Mouse (Mus musculus): ENCODE data around the gene Klk10. TPM values are rescaled to one million over a fixed set of nuclear protein-coding genes. Genes with fewer than 3 reads are reported as not detected.
A peak's percentile ranks its signal among the peaks of the same experiment; 100 is the strongest.

Klk10 gene
- polyA plus RNA-seq, 1 experiment from 2014 or later, result 17.4 TPM

DNA sequence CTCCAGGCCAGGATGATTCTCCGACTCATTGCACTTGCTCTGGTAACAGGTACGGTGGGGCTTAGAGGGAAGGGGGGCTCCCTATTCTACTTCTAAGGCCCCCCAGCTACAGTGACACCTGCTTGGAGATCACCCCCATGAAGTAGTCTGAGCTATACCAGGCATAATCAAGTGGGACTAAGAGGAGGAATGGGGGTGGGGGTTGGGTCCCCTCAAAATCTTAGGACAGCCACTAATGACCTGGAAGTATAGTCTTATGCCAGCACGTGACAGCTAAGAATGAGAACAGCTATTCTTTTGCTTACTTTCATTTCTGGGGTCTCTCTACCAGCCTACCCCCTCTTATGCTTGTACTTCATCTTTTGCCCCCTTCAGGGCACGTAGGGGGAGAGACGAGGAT is 4.3 kb upstream of the Klk10 start:
- H3K27me3 ChIP-seq (replicated peaks), result no peaks in the 10 kb centered on the region
- H3K4me1 ChIP-seq, result no peaks in the 10 kb centered on the region
- no peak overlapping the region for H3K4me3 ChIP-seq (replicated peaks)
- 86% methylated on average over 5 of the region's 5 CpGs for WGBS
- H3K27ac ChIP-seq, result no peak overlapping the region
- H3K9ac ChIP-seq, result no peak overlapping the region
- no peak overlapping the region for H3K4me2 ChIP-seq
- no peak for ATAC-seq (ENCODE audit: insufficient read depth, low FRiP score, low read depth)
- no peaks in the 10 kb centered on the region for H3K9me3 ChIP-seq
- H3K36me3 ChIP-seq, result no peaks in the 10 kb centered on the region

DNA sequence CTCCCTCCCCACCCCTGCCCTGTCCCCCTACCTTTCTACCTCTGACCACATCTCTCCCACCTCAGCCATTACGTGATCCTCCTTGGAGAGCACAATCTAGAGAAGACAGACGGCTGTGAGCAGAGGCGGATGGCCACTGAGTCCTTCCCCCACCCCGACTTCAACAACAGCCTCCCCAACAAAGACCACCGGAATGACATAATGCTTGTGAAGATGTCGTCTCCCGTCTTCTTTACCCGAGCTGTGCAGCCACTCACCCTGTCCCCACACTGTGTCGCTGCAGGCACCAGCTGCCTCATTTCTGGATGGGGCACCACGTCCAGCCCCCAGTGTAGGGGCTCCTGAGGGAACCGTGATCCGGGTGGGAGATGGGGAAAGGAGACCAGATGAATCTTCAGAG is 3.4 kb upstream of the Klk10 start:
- 0 out of 2 replicates have a peak, but pooled peaks cover 3% of the 10 kb centered on the region for H3K4me1 ChIP-seq
- 87% methylated on average over 12 of the region's 12 CpGs for WGBS
- no peak overlapping the region for H3K27ac ChIP-seq
- no peaks in the 10 kb centered on the region for H3K36me3 ChIP-seq
- no peak overlapping the region for H3K4me2 ChIP-seq
- no peaks in the 10 kb centered on the region for H3K9me3 ChIP-seq
- ATAC-seq (ENCODE audit: insufficient read depth, low FRiP score, low read depth), result no peak
- no peak overlapping the region for H3K9ac ChIP-seq
- H3K27me3 ChIP-seq (replicated peaks), result no peaks in the 10 kb centered on the region
- no peak overlapping the region for H3K4me3 ChIP-seq (replicated peaks)

DNA sequence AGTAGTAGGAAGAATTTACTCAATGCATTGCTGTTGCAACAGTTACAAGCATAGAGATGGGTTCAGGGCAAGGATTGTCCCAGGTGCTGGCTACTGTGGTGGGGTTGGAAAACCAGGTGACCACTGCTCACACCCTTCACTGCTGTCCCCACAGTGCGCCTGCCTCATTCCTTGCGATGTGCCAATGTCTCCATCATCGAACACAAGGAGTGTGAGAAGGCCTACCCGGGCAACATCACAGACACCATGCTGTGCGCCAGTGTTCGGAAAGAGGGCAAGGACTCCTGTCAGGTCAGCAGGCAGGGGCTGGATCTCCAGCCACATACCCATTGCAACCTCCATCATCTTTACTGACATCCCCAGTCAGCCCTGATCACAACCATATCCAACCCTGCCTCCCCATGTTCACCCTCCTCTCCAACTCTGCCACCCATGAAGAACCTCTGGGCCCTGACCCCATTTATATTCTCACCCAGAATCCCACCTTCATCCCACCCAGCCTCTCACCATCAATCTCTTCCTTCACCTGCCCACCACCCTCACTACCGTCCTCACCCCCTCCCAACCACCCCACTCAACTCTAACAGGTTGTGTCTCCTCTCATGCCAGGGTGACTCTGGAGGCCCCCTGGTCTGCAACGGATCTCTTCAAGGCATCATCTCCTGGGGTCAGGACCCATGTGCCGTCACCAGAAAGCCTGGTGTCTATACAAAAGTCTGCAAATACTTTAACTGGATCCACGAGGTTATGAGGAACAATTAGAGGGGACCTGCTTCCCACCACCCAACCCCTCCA is 2.5 kb upstream of the Klk10 start:
- Histone ChIP-seq H3K9ac (no peak overlapping the region), H3K36me3 (no peaks in the 10 kb centered on the region), H3K9me3 (no peaks in the 10 kb centered on the region), H3K27ac (no peak overlapping the region), H3K27me3 (replicated peaks) (no peaks in the 10 kb centered on the region), H3K4me1 (peaks cover 7% of the 10 kb centered on the region; the same call in 1 of the 2 replicates), H3K4me3 (replicated peaks) (no peak overlapping the region), H3K4me2 (no peak overlapping the region)
- 88% methylated on average over 10 of the region's 10 CpGs for WGBS
- no peak for ATAC-seq (ENCODE audit: insufficient read depth, low FRiP score, low read depth)

- WGBS, result 55% methylated on average over 6 of the region's 6 CpGs
- Histone ChIP-seq H3K27ac (peak overlapping the region; percentile 37; the same call in 1 of the 2 replicates), H3K4me1 (peaks cover 7% of the 10 kb centered on the region; the same call in 1 of the 2 replicates), H3K36me3 (no peaks in the 10 kb centered on the region), H3K27me3 (replicated peaks) (no peaks in the 10 kb centered on the region), H3K9ac (no peak overlapping the region), H3K9me3 (no peaks in the 10 kb centered on the region), H3K4me3 (replicated peaks) (no peak overlapping the region), H3K4me2 (no peak overlapping the region)
- no peak for ATAC-seq (ENCODE audit: insufficient read depth, low FRiP score, low read depth)
Measured at GRCm38 (mm10) chr7:43780241-43780640, 594 bp upstream of the Klk10 start.

DNA sequence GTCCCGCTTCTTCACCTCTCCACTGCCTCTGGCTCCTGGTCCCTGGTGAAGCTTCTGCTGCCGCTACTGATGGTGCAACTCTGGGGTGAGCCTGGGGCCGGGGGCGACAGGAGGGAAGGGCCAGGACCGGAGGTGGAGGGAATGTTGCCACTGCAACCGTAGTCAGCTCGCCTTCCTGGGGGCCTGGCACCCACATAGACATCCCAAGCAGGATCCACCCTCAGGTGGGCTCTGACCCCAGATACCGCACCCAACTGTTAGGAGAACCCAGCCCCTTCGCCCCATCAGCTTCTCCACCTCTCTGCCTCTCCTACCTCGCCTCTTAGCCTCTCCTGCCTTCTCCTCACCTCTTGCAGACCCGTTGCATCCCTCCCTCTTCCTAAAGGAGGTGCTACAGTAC is 706 bp downstream of the Klk10 start:
- Histone ChIP-seq H3K4me3 (replicated peaks) (no peak overlapping the region), H3K9ac (no peak overlapping the region), H3K27me3 (replicated peaks) (no peaks in the 10 kb centered on the region), H3K9me3 (no peaks in the 10 kb centered on the region), H3K36me3 (no peaks in the 10 kb centered on the region), H3K27ac (no peak overlapping the region), H3K4me1 (peaks cover 7% of the 10 kb centered on the region; the same call in 1 of the 2 replicates), H3K4me2 (no peak overlapping the region)
- WGBS, result 85% methylated on average over 11 of the region's 11 CpGs
- ATAC-seq (ENCODE audit: insufficient read depth, low FRiP score, low read depth), result no peak

DNA sequence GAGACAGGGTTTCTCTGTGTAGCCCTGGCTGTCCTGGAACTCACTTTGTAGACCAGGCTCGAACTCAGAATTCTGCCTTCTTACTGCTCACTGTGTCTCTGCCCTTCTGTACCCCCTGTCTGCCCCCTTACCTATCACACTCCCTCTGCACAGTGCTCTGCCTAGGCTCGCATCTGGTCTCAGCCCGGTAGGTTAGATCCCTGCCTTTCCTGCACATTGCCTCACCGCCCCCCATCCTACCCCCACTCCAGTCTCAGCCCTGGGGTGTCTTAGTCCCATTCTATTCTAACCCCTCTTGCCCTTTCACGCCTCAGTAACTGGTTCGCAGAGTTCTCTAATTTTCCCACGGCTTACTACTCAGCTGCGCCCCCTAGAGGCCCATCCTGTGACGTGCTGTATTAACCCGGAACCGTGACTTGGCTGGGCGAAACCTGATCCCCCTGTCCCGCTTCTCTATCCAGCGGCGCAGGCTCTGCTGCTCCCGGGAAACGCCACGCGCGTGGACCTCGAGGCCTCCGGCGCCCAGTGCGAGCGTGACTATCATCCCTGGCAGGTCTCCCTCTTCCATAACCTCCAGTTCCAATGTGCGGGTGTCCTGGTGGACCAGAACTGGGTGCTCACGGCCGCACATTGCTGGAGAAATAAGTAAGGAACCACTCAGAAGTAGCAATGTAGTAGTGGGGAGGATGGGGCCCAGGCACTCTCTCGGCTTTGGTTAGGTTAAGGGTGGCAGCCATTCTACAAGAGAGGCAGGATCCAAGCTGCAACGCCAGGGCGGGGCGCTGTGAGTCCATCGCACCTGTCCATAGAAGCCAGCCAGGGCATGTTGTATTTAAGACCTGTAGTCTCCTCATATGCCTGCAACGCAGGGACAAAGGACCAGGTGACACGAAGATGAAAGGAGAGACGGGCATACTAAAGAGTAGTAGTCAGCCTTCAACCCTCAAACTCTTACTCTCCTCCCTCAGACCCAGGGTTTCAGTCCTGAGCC is 1.7 kb downstream of the Klk10 start:
- H3K36me3 ChIP-seq, result no peaks in the 10 kb centered on the region
- ATAC-seq (ENCODE audit: insufficient read depth, low FRiP score, low read depth), result peak; percentile 72
- no peaks in the 10 kb centered on the region for H3K9me3 ChIP-seq
- no peaks in the 10 kb centered on the region for H3K27me3 ChIP-seq (replicated peaks)
- peak overlapping the region; percentile 61 for H3K4me2 ChIP-seq
- H3K27ac ChIP-seq, result no peak overlapping the region
- H3K4me1 ChIP-seq, result peaks cover 7% of the 10 kb centered on the region; the same call in 1 of the 2 replicates
- 7% methylated on average over 36 of the region's 36 CpGs for WGBS
- H3K4me3 ChIP-seq (replicated peaks), result peak overlapping the region; percentile 30
- no peak overlapping the region for H3K9ac ChIP-seq

GRCm38 (mm10) chr7:43785286-43785685 is 4.5 kb downstream of the Klk10 start:
- H3K36me3 ChIP-seq, result no peaks in the 10 kb centered on the region
- ATAC-seq (ENCODE audit: insufficient read depth, low FRiP score, low read depth), result peak; percentile 9; the same call in 1 of the 2 replicates
- no peak overlapping the region for H3K4me3 ChIP-seq (replicated peaks)
- H3K27ac ChIP-seq, result no peak overlapping the region
- no peak overlapping the region for H3K4me2 ChIP-seq
- H3K27me3 ChIP-seq (replicated peaks), result no peaks in the 10 kb centered on the region
- 81% methylated on average over 1 of the region's 1 CpGs for WGBS
- H3K9ac ChIP-seq, result no peak overlapping the region
- H3K9me3 ChIP-seq, result no peaks in the 10 kb centered on the region
- H3K4me1 ChIP-seq, result peaks cover 7% of the 10 kb centered on the region; the same call in 1 of the 2 replicates

- no peak for ATAC-seq (ENCODE audit: insufficient read depth, low FRiP score, low read depth)
- no peaks in the 10 kb centered on the region for H3K27me3 ChIP-seq (replicated peaks)
- no peaks in the 10 kb centered on the region for H3K36me3 ChIP-seq
- no peak overlapping the region for H3K4me2 ChIP-seq
- H3K9ac ChIP-seq, result no peak overlapping the region
- H3K4me3 ChIP-seq (replicated peaks), result no peak overlapping the region
- H3K4me1 ChIP-seq, result no peaks in the 10 kb centered on the region
- H3K27ac ChIP-seq, result no peak overlapping the region
- WGBS, result 65% methylated on average over 3 of the region's 3 CpGs
- no peaks in the 10 kb centered on the region for H3K9me3 ChIP-seq
Measured at GRCm38 (mm10) chr7:43788096-43788495, 7.3 kb downstream of the Klk10 start.

GRCm38 (mm10) chr7:43789295-43789694 is 8.5 kb downstream of the Klk10 start:
- WGBS, result 57% methylated on average over 2 of the region's 2 CpGs
- H3K27ac ChIP-seq, result no peak overlapping the region
- ATAC-seq (ENCODE audit: insufficient read depth, low FRiP score, low read depth), result no peak
- no peak overlapping the region for H3K4me2 ChIP-seq
- H3K4me3 ChIP-seq (replicated peaks), result no peak overlapping the region
- no peaks in the 10 kb centered on the region for H3K27me3 ChIP-seq (replicated peaks)
- no peaks in the 10 kb centered on the region for H3K9me3 ChIP-seq
- no peaks in the 10 kb centered on the region for H3K4me1 ChIP-seq
- no peak overlapping the region for H3K9ac ChIP-seq
- H3K36me3 ChIP-seq, result no peaks in the 10 kb centered on the region

DNA sequence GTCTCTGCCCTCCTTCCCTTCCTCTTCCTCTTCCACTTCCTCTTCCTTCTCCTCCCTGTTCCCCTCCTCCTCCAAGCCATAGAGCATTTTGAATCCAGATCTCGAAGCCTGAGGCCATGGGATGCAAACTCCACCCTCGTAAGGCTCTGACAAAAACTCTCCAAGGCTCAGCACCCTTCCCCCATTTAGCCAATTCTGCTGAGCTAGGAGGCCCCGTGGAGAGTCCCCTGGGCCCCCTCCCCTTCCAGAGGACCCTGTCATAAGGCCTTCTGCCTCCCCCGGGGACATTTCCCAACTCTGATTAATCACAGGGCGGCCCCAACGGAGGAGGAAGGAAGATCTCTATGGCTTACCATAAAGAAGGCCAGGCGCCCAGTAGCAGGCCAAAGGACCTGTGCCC is 10.8 kb downstream of the Klk10 start, which contains the start of gene Klk9:
Gene Klk9, plus strand, starts transcription at position 301 of the 400 bp plus-strand sequence.
- Histone ChIP-seq H3K27me3 (replicated peaks) (0 out of 2 replicates have a peak, but pooled peaks cover under 1% of the 10 kb centered on the region), H3K27ac (no peak within 1 kb of the TSS), H3K4me3 (replicated peaks) (no peak within 1 kb of the TSS), H3K9me3 (no peaks in the 10 kb centered on the region), H3K36me3 (no peaks in the 10 kb centered on the region), H3K9ac (no peak within 1 kb of the TSS), H3K4me1 (peaks cover 4% of the 10 kb centered on the region; the same call in 1 of the 2 replicates), H3K4me2 (no peak within 1 kb of the TSS)
- ATAC-seq (ENCODE audit: insufficient read depth, low FRiP score, low read depth), result no peak
- 66% methylated on average over 7 of the region's 7 CpGs for WGBS

DNA sequence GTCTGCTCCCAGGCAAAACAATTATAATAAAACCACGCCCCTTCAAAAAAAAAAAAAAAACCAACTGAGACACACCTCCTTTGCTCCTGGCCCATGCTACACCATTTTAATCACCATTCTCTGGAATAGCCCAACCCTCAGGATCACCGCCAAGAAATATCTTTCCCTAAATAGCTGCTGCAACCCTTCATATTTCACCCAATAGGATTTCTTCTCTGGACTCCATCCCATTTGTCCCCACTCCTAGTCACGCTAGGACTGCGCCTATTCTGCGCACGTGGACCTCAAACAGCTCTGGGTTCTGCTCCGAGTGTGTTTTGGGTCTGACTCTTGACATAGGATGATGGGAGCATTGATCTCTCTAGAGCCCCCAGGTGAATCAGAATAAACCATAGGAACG is 15.5 kb downstream of the Klk10 start:
- Histone ChIP-seq H3K27me3 (replicated peaks) (0 out of 2 replicates have a peak, but pooled peaks cover 3% of the 10 kb centered on the region), H3K9ac (no peak overlapping the region), H3K4me2 (peak overlapping the region; percentile 93), H3K4me1 (peaks cover 7% of the 10 kb centered on the region; the same call in 1 of the 2 replicates), H3K4me3 (replicated peaks) (peak overlapping the region; percentile 52), H3K36me3 (no peaks in the 10 kb centered on the region), H3K9me3 (no peaks in the 10 kb centered on the region), H3K27ac (no peak overlapping the region)
- 9% methylated on average over 8 of the region's 8 CpGs for WGBS
- ATAC-seq (ENCODE audit: insufficient read depth, low FRiP score, low read depth), result peak; percentile 11; the same call in 1 of the 2 replicates
